Mouse (Mus musculus) spleen, embryonic (tissue): ENCODE measurements around the gene Aff1.

Experiments
- CTCF ChIA-PET: fragments of 350-600 bp; sonication (Branson Sonifier 250); formaldehyde crosslinking; loops from one replicate; lab custom pipeline; 2022; lab: Charles Lee

The Aff1 gene

GRCm38 (mm10) chr5:103724384-103724783, 32.2 kb downstream of the Aff1 start:
- CTCF ChIA-PET = no interaction called here

- CTCF ChIA-PET = no interaction called here
Measured at GRCm38 (mm10) chr5:103724823-103725222, 32.6 kb downstream of the Aff1 start.

- CTCF ChIA-PET = interaction anchor here (0.6 to 1.7 kb wide), 5 partner anchors 14 to 92 kb away, joined by 3 to 12 read pairs (median 4); no protein-coding TSS in a partner anchor
Measured at GRCm38 (mm10) chr5:103725268-103726149, 33.3 kb downstream of the Aff1 start.

- CTCF ChIA-PET = interaction anchor here (0.6 to 1.7 kb wide), 7 partner anchors 13 to 91 kb away, joined by 3 to 12 read pairs (median 3); partner anchors contain the start of gene Aff1
Measured at GRCm38 (mm10) chr5:103726281-103726938, 34.2 kb downstream of the Aff1 start.

GRCm38 (mm10) chr5:103727777-103728395, 35.7 kb downstream of the Aff1 start:
- CTCF ChIA-PET = interaction anchor here (0.7 to 1.1 kb wide), 2 partner anchors 36 to 41 kb away, joined by 3 to 7 read pairs; partner anchors contain the start of gene Aff1

GRCm38 (mm10) chr5:103729225-103729624, 37.1 kb downstream of the Aff1 start:
- CTCF ChIA-PET = no interaction called here

- CTCF ChIA-PET = interaction anchor here (0.8 kb wide), 1 partner anchor 102 kb away, joined by 9 read pairs; no protein-coding TSS in a partner anchor
Measured at GRCm38 (mm10) chr5:103730142-103730541, 38.0 kb downstream of the Aff1 start.

- CTCF ChIA-PET = interaction anchor here (0.8 kb wide), 1 partner anchor 101 kb away, joined by 9 read pairs; no protein-coding TSS in a partner anchor
Measured at GRCm38 (mm10) chr5:103730727-103731126, 38.6 kb downstream of the Aff1 start.

- CTCF ChIA-PET = interaction anchor here (0.5 to 0.7 kb wide), 5 partner anchors 12 to 270 kb away, joined by 3 to 11 read pairs (median 4); no protein-coding TSS in a partner anchor
Measured at GRCm38 (mm10) chr5:103732581-103732980, 40.4 kb downstream of the Aff1 start.

GRCm38 (mm10) chr5:103735411-103736112, 43.4 kb downstream of the Aff1 start:
- CTCF ChIA-PET = no interaction called here

GRCm38 (mm10) chr5:103736553-103737207, 44.5 kb downstream of the Aff1 start:
- CTCF ChIA-PET = no interaction called here

GRCm38 (mm10) chr5:103737208-103738066, 45.3 kb downstream of the Aff1 start:
- CTCF ChIA-PET = interaction anchor here (0.5 kb wide), 1 partner anchor 114 kb away, joined by 5 read pairs; no protein-coding TSS in a partner anchor

GRCm38 (mm10) chr5:103738509-103738908, 46.3 kb downstream of the Aff1 start:
- CTCF ChIA-PET = no interaction called here

- CTCF ChIA-PET = interaction anchor here (0.6 to 0.7 kb wide), 2 partner anchors 13 to 112 kb away, joined by 5 to 6 read pairs; no protein-coding TSS in a partner anchor
Measured at GRCm38 (mm10) chr5:103739163-103739562, 47.0 kb downstream of the Aff1 start.

- CTCF ChIA-PET = no interaction called here
Measured at GRCm38 (mm10) chr5:103740093-103740902, 48.1 kb downstream of the Aff1 start.

GRCm38 (mm10) chr5:103740903-103741246, 48.7 kb downstream of the Aff1 start:
- CTCF ChIA-PET = interaction anchor here (1.0 kb wide), 1 partner anchor 101 kb away, joined by 3 read pairs; no protein-coding TSS in a partner anchor

- CTCF ChIA-PET = interaction anchor here (0.6 to 1.0 kb wide), 2 partner anchors 80 to 101 kb away, joined by 3 read pairs; no protein-coding TSS in a partner anchor
Measured at GRCm38 (mm10) chr5:103741443-103741842, 49.3 kb downstream of the Aff1 start.

GRCm38 (mm10) chr5:103741992-103742391, 49.8 kb downstream of the Aff1 start:
- CTCF ChIA-PET = no interaction called here
